Mouse (Mus musculus) kidney, adult 2 months (tissue): Measurements from ENCODE around the gene Tmem141.

Experiments used
- CTCF ChIP-seq: fragments of 200-500 bp; conservative IDR thresholded peaks from 2 replicates; pipeline ENCODE4 v1.5.1; 2011; ENCODE audit warnings: low read depth, mild to moderate bottlenecking, control low read depth, low read length, moderate library complexity, mixed read lengths; ENCODE audit not compliant: insufficient read depth, insufficient read length
- POLR2A ChIP-seq: fragments of 200-500 bp; IDR thresholded peaks from one replicate; pipeline ENCODE4 v1.6.1; 2011; ENCODE audit warnings: low read depth, low read length, control low read depth

DNA sequence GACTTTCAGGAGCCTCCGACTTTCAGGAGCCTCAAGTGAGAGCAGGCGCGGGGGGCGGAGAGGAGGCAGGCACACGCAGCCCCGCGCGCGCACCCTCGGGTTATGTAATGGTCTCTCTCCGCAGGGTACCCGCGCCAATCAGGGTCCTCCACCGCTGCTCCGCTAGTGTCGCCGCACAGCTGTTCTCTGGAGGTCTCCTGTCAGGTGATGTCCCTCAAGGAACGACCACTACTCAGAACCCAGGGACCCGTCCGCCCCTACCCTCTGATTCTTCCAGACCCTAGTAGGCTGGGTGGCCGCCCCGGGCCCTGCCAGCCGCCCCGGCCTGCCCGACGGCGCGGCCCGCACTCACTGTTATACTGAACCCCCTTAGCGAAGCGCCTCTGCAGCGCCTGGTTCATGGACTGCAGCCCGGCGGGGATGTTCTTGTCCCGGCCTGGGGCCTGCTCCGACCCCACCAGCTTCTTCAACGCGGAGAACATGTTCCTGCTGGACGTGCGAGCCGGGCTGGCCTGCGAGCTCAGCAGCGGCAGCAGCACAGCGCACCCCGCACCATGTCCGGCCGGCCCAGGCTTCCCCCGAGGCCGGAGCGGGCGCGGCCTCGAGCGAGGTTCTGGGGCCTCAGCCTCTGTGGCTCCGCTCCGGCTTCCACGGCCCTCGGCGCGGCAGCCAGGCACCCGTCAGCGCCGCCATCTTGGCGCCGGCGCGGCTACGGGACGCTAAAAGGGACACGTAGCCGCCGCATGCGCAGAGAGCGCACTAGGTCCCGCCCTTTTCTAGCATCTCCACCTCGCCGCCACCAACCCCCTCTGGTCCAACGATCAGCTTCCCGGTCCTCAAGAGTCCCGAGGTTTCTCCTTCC lies 13.8 kb downstream of the Tmem141 start, which contains the start of gene Rabl6:
- TF ChIP-seq POLR2A (no peak), CTCF (no peak)
